Mouse (Mus musculus): ENCODE measurements at regions not wholly inside any gene's neighbourhood (a gene's known extent, or its start where the extent isn't known, plus 50 kb on each side); places are given as distances from the start of the nearest gene placed in this dataset.

- dilution Hi-C loops (cut with MboI; ENCODE audit: extremely low pct_ligation_motif_present, extremely low pct_unique_long_range_greater_than_20kb, low sequenced_read_pairs) (no loop called here), in situ Hi-C loops (cut with MboI; ENCODE audit: low pct_ligation_motif_present, low pct_unique_long_range_greater_than_20kb, low sequenced_read_pairs) (no loop called here)
- H3K36me3 ChIP-seq (replicated peaks in 1 of 2; ENCODE audit: control insufficient read depth in 1 of 2, insufficient read depth in 1 of 2, low read length in 1 of 2): no peaks in the 10 kb centered on the region
- H3K27me3 ChIP-seq (replicated peaks): peaks cover 2% of the 10 kb centered on the region
- H3K9ac ChIP-seq (ENCODE audit: insufficient read depth, low read depth): peak overlapping the region; percentile 72
- TF ChIP-seq MAX (IDR thresholded peaks at IDR 0.05; ENCODE audit: low read length): no peak
- TF ChIP-seq SIN3A (IDR thresholded peaks at IDR 0.05; ENCODE audit: low read length): peak; percentile 45
- 0 out of 2 replicates have a peak, but pooled peaks have one; percentile 9 for TF ChIP-seq MYC (IDR thresholded peaks at IDR 0.05; ENCODE audit: low read depth, low read length)
- no peak; the same call in none of the 2 replicates for TF ChIP-seq MXI1 (IDR thresholded peaks at IDR 0.05; ENCODE audit: low read depth, low read length)
- peak; percentile 88 for TF ChIP-seq EP300 (IDR thresholded peaks at IDR 0.05; ENCODE audit: low read length)
- 0 out of 2 replicates have a peak, but pooled peaks have one; percentile 18 for TF ChIP-seq MAZ (IDR thresholded peaks at IDR 0.05; ENCODE audit: low read depth, low read length)
- TF ChIP-seq ZMIZ1 (IDR thresholded peaks at IDR 0.05; ENCODE audit: low read depth, low read length): peak; percentile 18; the same call in 1 of the 2 replicates
- no peak for TF ChIP-seq KAT2A (IDR thresholded peaks at IDR 0.05; ENCODE audit: insufficient replicate concordance, low read length)
- peak; percentile 74 for TF ChIP-seq RCOR1 (conservative IDR thresholded peaks at IDR 0.05; ENCODE audit: low read depth, low read length)
- peak; percentile 93 for TF ChIP-seq MAFK (IDR thresholded peaks at IDR 0.05; ENCODE audit: insufficient replicate concordance, low read length)
- TF ChIP-seq JUN (IDR thresholded peaks at IDR 0.05; ENCODE audit: insufficient read depth, low read depth, low read length): peak; percentile 98
- no peak for TF ChIP-seq E2F4 (IDR thresholded peaks at IDR 0.05; ENCODE audit: insufficient replicate concordance, low read depth, low read length)
- TF ChIP-seq POLR2AphosphoS2 (IDR thresholded peaks at IDR 0.05; ENCODE audit: low read depth, low read length): no peak
- no peak for TF ChIP-seq NELFE (IDR thresholded peaks at IDR 0.05; ENCODE audit: low read depth, low read length)
- peak; percentile 88 for TF ChIP-seq TCF12 (IDR thresholded peaks at IDR 0.05; ENCODE audit: low read depth, low read length)
- TF ChIP-seq CHD2 (IDR thresholded peaks at IDR 0.05; ENCODE audit: low read length): peak; percentile 61
- TF ChIP-seq CHD1 (IDR thresholded peaks at IDR 0.05; ENCODE audit: low read depth, low read length): peak; percentile 34
- TF ChIP-seq HCFC1 (IDR thresholded peaks at IDR 0.05; ENCODE audit: low read depth, low read length): peak; percentile 31; the same call in 1 of the 2 replicates
- TF ChIP-seq MEF2A (IDR thresholded peaks at IDR 0.05; ENCODE audit: borderline replicate concordance, low read depth, low read length): peak; percentile 100
- TF ChIP-seq SMC3 (IDR thresholded peaks at IDR 0.05; ENCODE audit: low read depth, low read length): no peak
- TF ChIP-seq PAX5 (IDR thresholded peaks at IDR 0.05; ENCODE audit: low read length): no peak
- peak; percentile 87 for TF ChIP-seq JUND (conservative IDR thresholded peaks at IDR 0.05; ENCODE audit: low read depth, low read length)
- peak; percentile 84 for TF ChIP-seq BHLHE40 (IDR thresholded peaks at IDR 0.05; ENCODE audit: low read depth, low read length)
- TF ChIP-seq IRF4 (IDR thresholded peaks at IDR 0.05; ENCODE audit: low read depth, low read length): peak; percentile 94
- peak; percentile 98 for TF ChIP-seq ETS1 (conservative IDR thresholded peaks at IDR 0.05; ENCODE audit: low read depth, low read length)
- TF ChIP-seq ZNF384 (IDR thresholded peaks at IDR 0.05; ENCODE audit: low read depth, low read length): no peak
- peak; percentile 88 for DNase-seq (ENCODE audit: extremely low read depth)
- H3K27ac ChIP-seq (ENCODE audit: insufficient read depth, low read depth): peak overlapping the region; percentile 95
- no peaks in the 10 kb centered on the region for H3K79me2 ChIP-seq (replicated peaks; ENCODE audit: control insufficient read depth, extremely low read depth, insufficient read depth, poor library complexity, severe bottlenecking)
- H3K4me3 ChIP-seq (replicated peaks in 1 of 3; ENCODE audit: low read depth in 2 of 3, low read length in 2 of 3, poor library complexity in 1 of 3): peak overlapping the region in 2 of 3 experiments; percentile 23 to 30
- H3K4me2 ChIP-seq (ENCODE audit: insufficient read depth, low read depth, poor library complexity, severe bottlenecking): peak overlapping the region; percentile 76
- peaks cover 11 to 33% of the 10 kb centered on the region in 2 experiments for H3K4me1 ChIP-seq (ENCODE audit: control insufficient read depth in 1 of 2, insufficient read depth in 2 of 2)
- peaks cover 8% of the 10 kb centered on the region for H3K9me3 ChIP-seq (replicated peaks; ENCODE audit: low read length)
These were observed 277.6 kb downstream of the Rngtt start for GRCm38 (mm10) chr4:33587666-33588065.
